Mouse (Mus musculus): ENCODE data around the gene 4932415D10Rik.

- TF ChIP-seq CTCF (IDR thresholded peaks at IDR 0.05; ENCODE audit: control insufficient read depth, insufficient read depth, insufficient replicate concordance, low read depth, low read length) (no peak), POLR2A (IDR thresholded peaks at IDR 0.05; ENCODE audit: control insufficient read depth, low read depth, low read length) (no peak)
Observed at GRCm38 (mm10) chr10:82296440-82296839, 19.9 kb downstream of the 4932415D10Rik start.
